Mouse (Mus musculus) mouse trophoblast stem cell (cell line): ENCODE results near the gene 2510002D24Rik.

Source experiments
- in situ Hi-C, 2 experiments: fragments of 300-500 bp; cut with MseI, MboI; formaldehyde crosslinking; loops; 2 replicates in 1 of 2; 3 replicates in 1 of 2; pipeline ENCODE4 v1.15.1; 2025

Gene 2510002D24Rik

DNA sequence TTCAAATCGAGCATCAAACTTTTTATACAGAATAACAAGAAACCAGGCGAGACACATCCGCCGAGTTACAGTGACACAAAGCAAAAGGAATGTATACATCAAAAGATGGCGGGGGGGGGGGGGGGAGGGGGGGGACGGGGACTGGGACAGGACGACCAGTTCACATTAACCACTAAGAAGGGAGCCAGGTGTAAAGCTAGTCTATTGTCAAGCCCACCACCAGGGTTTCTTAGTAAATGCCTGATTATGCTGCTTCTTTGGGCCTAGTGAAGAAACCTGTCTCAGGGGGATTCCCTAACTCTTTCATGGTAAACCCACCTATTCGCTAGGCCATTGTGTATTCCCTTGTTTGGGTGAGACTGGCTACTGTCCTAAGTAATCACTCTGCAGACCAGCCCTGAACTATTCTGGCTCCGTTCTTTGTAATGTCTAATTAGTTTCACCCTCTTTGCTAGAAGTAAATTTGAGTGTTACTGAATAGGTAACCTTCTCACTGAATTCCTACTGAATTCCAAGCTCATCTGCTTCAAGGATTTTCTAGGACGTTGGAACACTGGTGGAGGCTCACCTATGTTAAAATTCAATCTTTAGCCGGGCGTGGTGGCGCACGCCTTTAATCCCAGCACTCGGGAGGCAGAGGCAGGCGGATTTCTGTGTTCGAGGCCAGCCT is 13.3 kb downstream of the 2510002D24Rik start:
- in situ Hi-C loops, result loop anchor here in 1 of 2 experiments (25.0 kb wide), 1 partner anchor 162 kb away; no protein-coding TSS in a partner anchor

GRCm38 (mm10) chr16:18858551-18858950 is 22.2 kb downstream of the 2510002D24Rik start:
- in situ Hi-C loops, result loop anchor here in 1 of 2 experiments (25.0 kb wide), 1 partner anchor 171 kb away; no protein-coding TSS in a partner anchor

DNA sequence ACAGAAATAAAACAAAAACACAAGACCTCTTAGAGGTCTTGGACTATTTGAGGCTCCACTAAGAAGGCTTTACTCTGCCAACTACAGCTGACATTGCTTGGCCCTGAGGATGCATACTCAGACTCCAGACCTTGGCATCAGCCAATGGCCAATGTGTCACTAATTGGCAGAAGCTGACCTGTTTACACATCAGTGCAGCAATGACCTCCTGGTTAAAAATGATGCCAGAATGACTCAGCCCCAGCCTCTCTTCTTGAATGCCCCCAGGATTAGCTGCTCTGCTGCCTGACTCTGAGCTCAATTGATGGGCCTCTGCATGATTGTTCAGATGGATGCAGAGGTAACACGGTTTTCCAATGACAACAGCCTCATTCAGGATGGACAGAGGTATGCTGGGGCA is 23.8 kb downstream of the 2510002D24Rik start:
- in situ Hi-C loops, result loop anchor here in 1 of 2 experiments (25.0 kb wide), 1 partner anchor 173 kb away; no protein-coding TSS in a partner anchor

DNA sequence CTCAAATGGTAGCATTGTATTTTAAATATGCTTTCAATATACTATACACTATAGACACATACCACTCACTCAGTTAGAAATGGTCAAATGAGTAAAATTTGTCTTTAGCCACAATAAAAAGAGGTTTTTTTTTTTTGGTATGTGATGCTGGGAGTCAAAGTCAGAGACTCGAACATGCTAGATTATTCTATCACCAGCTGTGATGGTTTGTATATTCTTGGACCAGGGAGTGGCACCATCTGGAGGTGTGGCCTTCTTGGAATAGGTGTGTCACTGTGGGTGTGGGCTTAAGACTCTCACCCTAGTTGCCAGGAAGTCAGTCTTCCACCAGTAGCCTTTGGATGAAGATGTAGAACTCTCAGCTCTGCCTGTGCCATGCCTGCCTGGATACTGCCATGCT is 34.1 kb downstream of the 2510002D24Rik start:
- in situ Hi-C loops, result loop anchor here in 1 of 2 experiments (25.0 kb wide), 1 partner anchor 183 kb away; no protein-coding TSS in a partner anchor

- in situ Hi-C loops, result no loop called here
Observed at GRCm38 (mm10) chr16:18876091-18876441, 39.7 kb downstream of the 2510002D24Rik start.

DNA sequence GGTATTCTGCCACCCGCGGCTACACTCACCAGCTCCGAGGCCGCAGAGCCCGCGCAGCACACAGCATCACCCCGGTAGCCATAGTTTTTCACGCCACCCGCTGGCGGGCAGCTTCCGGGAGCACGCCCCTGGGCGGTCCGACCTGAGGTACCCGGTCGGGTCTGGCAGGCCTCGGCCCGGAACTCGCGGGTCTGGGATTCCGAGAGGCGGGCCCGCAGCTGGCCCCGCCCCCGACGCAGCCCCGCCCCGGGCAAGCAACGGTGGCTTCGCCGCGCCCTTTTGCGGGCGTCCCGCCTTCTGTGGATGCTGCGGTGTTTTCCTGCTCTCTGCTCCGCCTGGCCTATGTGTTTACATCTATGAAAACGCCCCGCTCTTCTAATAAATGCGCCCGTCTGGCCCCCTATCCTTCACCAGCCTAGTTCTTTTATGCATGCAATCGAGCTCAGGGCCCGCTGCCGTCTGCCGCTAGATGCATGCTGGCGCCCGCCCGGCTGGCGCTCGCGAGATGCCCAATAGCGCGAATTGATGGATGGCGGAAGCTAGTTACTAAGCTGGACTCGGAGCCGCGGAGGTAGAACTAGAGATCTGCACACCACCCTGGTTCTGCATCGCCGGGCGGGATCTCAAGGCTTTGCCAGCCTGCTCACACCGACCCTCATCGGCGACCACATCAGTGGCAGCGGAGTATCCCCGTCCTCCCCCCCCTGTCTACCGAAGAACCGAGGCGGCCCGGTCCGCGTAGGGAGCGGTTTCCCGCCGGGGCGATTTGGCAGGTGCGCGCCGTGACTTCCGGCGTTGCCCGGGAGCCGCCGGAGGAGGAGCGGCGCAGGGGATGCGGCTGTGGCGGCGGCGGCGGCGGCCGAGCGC is 40.3 kb downstream of the 2510002D24Rik start, which contains the start of the genes Mrpl40 and Hira:
TSS of gene Mrpl40 (minus strand) at position 421 of the 867 bp plus-strand sequence.
TSS of gene Hira (plus strand) at position 596 of the 867 bp plus-strand sequence.
- in situ Hi-C loops, result no loop called here

DNA sequence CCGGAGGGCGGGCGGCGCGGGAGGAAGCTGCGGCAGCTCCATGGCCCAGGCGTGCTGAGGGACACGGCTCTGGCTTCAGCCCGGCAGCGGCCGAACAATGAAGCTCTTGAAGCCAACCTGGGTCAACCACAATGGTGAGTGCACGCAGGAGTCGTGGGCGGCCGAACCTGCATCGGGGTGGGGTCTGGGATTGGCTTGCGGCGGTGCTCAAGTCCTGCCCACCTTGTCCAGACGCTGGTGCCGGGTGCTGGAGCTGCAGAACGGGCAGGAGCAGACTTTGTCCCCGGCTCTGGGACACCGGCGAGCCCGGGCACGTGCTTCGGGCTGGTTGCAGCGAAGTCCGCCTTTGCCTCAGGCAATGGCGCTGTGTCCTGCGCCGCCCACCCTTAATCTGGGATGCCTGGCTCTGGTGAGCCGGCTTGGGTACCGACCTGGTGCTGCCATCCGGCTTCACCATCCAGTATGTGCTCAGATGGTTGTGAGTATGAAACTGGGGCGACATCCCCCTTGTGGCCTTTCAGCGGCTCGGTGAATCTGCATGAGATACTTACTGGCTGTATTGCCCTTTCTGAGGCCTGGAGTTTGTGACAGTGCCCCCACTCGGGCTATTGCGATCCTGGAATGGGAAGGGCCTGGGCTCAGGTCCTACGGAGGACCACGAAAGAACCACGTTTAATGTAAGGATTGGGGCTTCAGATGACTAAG is 41.2 kb downstream of the 2510002D24Rik start:
- in situ Hi-C loops, result no loop called here

- in situ Hi-C loops, result no loop called here
Observed at GRCm38 (mm10) chr16:18878091-18878720, 41.8 kb downstream of the 2510002D24Rik start.

GRCm38 (mm10) chr16:18884044-18884443 is 47.7 kb downstream of the 2510002D24Rik start:
- in situ Hi-C loops, result no loop called here
